ENCODE assay signal across 8 mouse cellular contexts in the genomic region with DNA sequence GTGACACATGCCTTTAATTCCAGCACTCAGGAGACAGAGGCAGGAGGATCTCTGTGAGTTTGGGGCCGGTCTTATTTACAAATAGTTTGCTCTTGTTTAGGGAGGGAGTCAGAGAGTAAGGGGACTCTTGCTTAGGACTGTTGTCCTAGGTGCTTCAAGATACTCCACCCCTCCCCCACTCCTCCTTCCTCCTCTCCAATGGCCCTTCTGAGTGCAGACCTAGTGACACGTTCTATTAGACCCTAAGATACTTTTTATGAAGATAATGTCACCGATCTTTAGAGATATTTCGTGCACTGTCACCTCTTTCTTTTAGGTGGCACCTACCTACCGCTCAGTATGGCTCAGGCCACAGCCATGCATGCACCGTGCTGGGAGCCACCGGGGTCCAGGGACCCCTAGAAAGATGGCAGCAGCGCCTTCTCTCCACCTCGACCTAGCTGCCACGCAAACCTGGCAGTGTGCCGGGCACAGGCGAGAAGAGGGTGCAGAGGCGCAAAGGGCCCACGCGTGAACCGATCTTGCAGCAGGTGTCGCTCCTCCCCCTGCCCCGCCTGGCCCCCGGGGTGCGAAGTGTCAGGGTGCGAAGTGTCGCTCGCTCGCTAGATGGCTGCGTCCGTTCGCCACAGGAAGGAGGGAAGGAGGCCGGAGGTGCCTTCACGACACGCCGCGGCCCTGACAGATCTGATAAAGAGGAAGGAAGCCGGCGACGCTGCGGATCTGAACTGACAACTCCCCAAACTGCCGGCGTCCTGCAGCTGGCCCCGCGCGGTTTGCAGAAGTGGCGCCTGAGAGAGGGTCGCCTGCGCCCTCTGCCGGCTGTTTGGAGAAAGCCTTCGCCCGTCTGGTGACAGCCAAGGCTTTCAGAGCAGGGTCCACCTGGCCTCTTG.
DNase-seq lines count a peak whose midpoint lies in the region; ATAC-seq lines count a peak whose summit lies in the region.

No protein-coding gene starts in this region.

- H3K4me1 ChIP-seq in hindbrain, embryonic 13.5 days (replicated peaks) = peaks cover 26% of the 10 kb centered on the region

- H3K27me3 ChIP-seq in hindbrain, embryonic 13.5 days = peaks cover 45% of the 10 kb centered on the region

- peaks cover 6% of the 10 kb centered on the region; the same call in 1 of the 2 replicates for H3K36me3 ChIP-seq in hindbrain, embryonic 13.5 days

- H3K27ac ChIP-seq in hindbrain, embryonic 13.5 days = no peak overlapping the region

- H3K4me2 ChIP-seq in hindbrain, embryonic 13.5 days = peak overlapping the region; percentile 76

- peak overlapping the region; percentile 58 for H3K9ac ChIP-seq in hindbrain, embryonic 13.5 days

- 3% methylated on average over 42 of the region's 47 CpGs for WGBS in hindbrain, embryonic 13.5 days

- H3K9me3 ChIP-seq in hindbrain, embryonic 13.5 days = peaks cover 4% of the 10 kb centered on the region; the same call in 1 of the 2 replicates

- DNase-seq in MN1 (ENCODE audit: low spot score) = peak; percentile 80
- DNase-seq in cerebellum, adult 9-11 months = peak; percentile 45
- peak; percentile 34 to 68 for DNase-seq in frontal cortex, postnatal 14 days (ENCODE audit: low spot score in 2 of 2)
- DNase-seq in layer of hippocampus, postnatal 14 days (ENCODE audit: low spot score in 2 of 2) = peak; percentile 73 to 76
- DNase-seq in lung, postnatal 14 days = peak; percentile 90
- DNase-seq in retina, adult 2 months (ENCODE audit: low read depth, low spot score) = peak; percentile 37
- DNase-seq in thymus, postnatal 36 days = peak; percentile 94

- H3K4me3 ChIP-seq in hindbrain, embryonic 13.5 days = peak overlapping the region; percentile 39

- ATAC-seq in hindbrain, embryonic 13.5 days (ENCODE audit: low FRiP score) = peak; percentile 71

Comparison
In these comparisons a context has a peak if more than half of its experiments do, and no peak if none do; other contexts are left out.
1. DNase-seq: peak in every context shown above with its lines; median percentile 94 in thymus, postnatal 36 days; 90 in lung, postnatal 14 days; 80 in MN1; 74 in layer of hippocampus, postnatal 14 days; 51 in frontal cortex, postnatal 14 days; 45 in cerebellum, adult 9-11 months; 37 in retina, adult 2 months.